Mouse (Mus musculus) ES-CJ7 (cell line): ENCODE data around the gene Zfp354a.
"Not testable (repeated sequence)": the region's sequence is repeated elsewhere in the genome, so short reads cannot be mapped to it uniquely, and the experiment has no call there.

ENCODE experiments used
- DNase-seq: peaks from one replicate; pipeline ENCODE4 v3.0.0; 2011; ENCODE audit warnings: low read depth, low spot score

Zfp354a gene

GRCm38 (mm10) chr11:51059151-51059571 lies at the start of gene Zfp354a:
Zfp354a (plus strand) TSS chr11:51059257.
- peak; percentile 58 for DNase-seq

GRCm38 (mm10) chr11:51011821-51012220 lies 47.2 kb upstream of the Zfp354a start:
- no peak for DNase-seq

- no peak for DNase-seq
Observed at GRCm38 (mm10) chr11:51013936-51014335, 45.1 kb upstream of the Zfp354a start, which contains the start of gene Olfr54. Olfr54 (plus strand) TSS chr11:51014236.

GRCm38 (mm10) chr11:51016341-51016740 lies 42.7 kb upstream of the Zfp354a start:
- no peak for DNase-seq

GRCm38 (mm10) chr11:51026811-51027210 lies 32.2 kb upstream of the Zfp354a start:
- not testable (repeated sequence) for DNase-seq

GRCm38 (mm10) chr11:51029381-51029780 lies 29.7 kb upstream of the Zfp354a start:
- DNase-seq, result not testable (repeated sequence)

GRCm38 (mm10) chr11:51030225-51030624 lies 28.8 kb upstream of the Zfp354a start:
- DNase-seq, result no peak

GRCm38 (mm10) chr11:51032851-51033250 lies 26.2 kb upstream of the Zfp354a start:
- peak; percentile 54 for DNase-seq

GRCm38 (mm10) chr11:51034141-51034540 lies 24.9 kb upstream of the Zfp354a start:
- peak; percentile 68 for DNase-seq

GRCm38 (mm10) chr11:51035951-51036350 lies 23.1 kb upstream of the Zfp354a start:
- no peak for DNase-seq

GRCm38 (mm10) chr11:51044776-51045175 lies 14.3 kb upstream of the Zfp354a start:
- not testable (repeated sequence) for DNase-seq

- not testable (repeated sequence) for DNase-seq
Observed at GRCm38 (mm10) chr11:51047809-51048208, 11.2 kb upstream of the Zfp354a start, which contains the start of gene Olfr1375. Olfr1375 (plus strand) TSS chr11:51048109.

- DNase-seq, result no peak
Observed at GRCm38 (mm10) chr11:51051678-51052077, 7.4 kb upstream of the Zfp354a start.

- peak; percentile 48 for DNase-seq
Observed at GRCm38 (mm10) chr11:51053230-51053629, 5.8 kb upstream of the Zfp354a start.

GRCm38 (mm10) chr11:51059640-51060039 lies 583 bp downstream of the Zfp354a start:
- DNase-seq, result no peak

- no peak for DNase-seq
Observed at GRCm38 (mm10) chr11:51060981-51061380, 1.9 kb downstream of the Zfp354a start.

GRCm38 (mm10) chr11:51063276-51063675 lies 4.2 kb downstream of the Zfp354a start:
- no peak for DNase-seq

- no peak for DNase-seq
Observed at GRCm38 (mm10) chr11:51063841-51064240, 4.8 kb downstream of the Zfp354a start.

- peak; percentile 60 for DNase-seq
Observed at GRCm38 (mm10) chr11:51084527-51084926, 25.5 kb downstream of the Zfp354a start.

GRCm38 (mm10) chr11:51085269-51085668 lies 26.2 kb downstream of the Zfp354a start:
- DNase-seq, result no peak

GRCm38 (mm10) chr11:51107261-51107660 lies 48.2 kb downstream of the Zfp354a start:
- peak; percentile 8 for DNase-seq

GRCm38 (mm10) chr11:51110621-51111020 lies 51.6 kb downstream of the Zfp354a start:
- no peak for DNase-seq
